Mouse (Mus musculus) heart, postnatal 0 days (tissue): ENCODE data around the gene 4933406M09Rik.

Experiments
- CTCF ChIP-seq: IDR thresholded peaks from 2 replicates; pipeline ENCODE4 v1.5.1; 2016; ENCODE audit warnings: antibody characterized with exemption, control low read depth, low read depth
- EP300 ChIP-seq: IDR thresholded peaks from 2 replicates; pipeline ENCODE4 v1.6.1; 2016; ENCODE audit warnings: antibody characterized with exemption, low read depth

GRCm38 (mm10) chr1:134360656-134361055 lies 25.1 kb upstream of the 4933406M09Rik start:
- TF ChIP-seq CTCF (no peak), EP300 (no peak)
